Mouse (Mus musculus) lung, postnatal 25 days (tissue): ENCODE measurements at regions not wholly inside any gene's neighbourhood (a gene's known extent, or its start where the extent isn't known, plus 50 kb on each side); places are given as distances from the start of the nearest gene placed in this dataset.
A peak's percentile ranks its signal among the peaks of the same experiment; 100 is the strongest.
"Not testable (repeated sequence)": the region's sequence is repeated elsewhere in the genome, so short reads cannot be mapped to it uniquely, and the experiment has no call there.

Experiments used
- DNase-seq: peaks from one replicate; pipeline ENCODE4 v3.0.0; 2022; ENCODE audit warnings: low spot score

GRCm38 (mm10) chr13:31050160-31050788 is 76.3 kb downstream of the Gm5447 start:
- DNase-seq, result no peak

GRCm38 (mm10) chr13:31051586-31051985 is 77.6 kb downstream of the Gm5447 start:
- not testable (repeated sequence) for DNase-seq

- DNase-seq, result peak; percentile 40
Observed at GRCm38 (mm10) chr13:31054356-31054755, 80.4 kb downstream of the Gm5447 start.

GRCm38 (mm10) chr13:31055376-31056083 is 81.5 kb downstream of the Gm5447 start:
- DNase-seq, result peak; percentile 84

GRCm38 (mm10) chr13:31056154-31056871 is 82.3 kb downstream of the Gm5447 start:
- DNase-seq, result peak; percentile 10

- no peak for DNase-seq
Observed at GRCm38 (mm10) chr13:31060916-31061431, 87.0 kb downstream of the Gm5447 start.

GRCm38 (mm10) chr13:31068343-31068742 is 94.3 kb downstream of the Gm5447 start:
- no peak for DNase-seq

- DNase-seq, result peak; percentile 31
Observed at GRCm38 (mm10) chr13:31076541-31076940, 102.5 kb downstream of the Gm5447 start.

GRCm38 (mm10) chr13:31078751-31079150 is 104.7 kb downstream of the Gm5447 start:
- DNase-seq, result no peak

GRCm38 (mm10) chr13:31080215-31080614 is 106.2 kb downstream of the Gm5447 start:
- DNase-seq, result no peak

- DNase-seq, result peak; percentile 82
Observed at GRCm38 (mm10) chr13:31082448-31083140, 108.6 kb downstream of the Gm5447 start.

- no peak for DNase-seq
Observed at GRCm38 (mm10) chr13:31101051-31101450, 127.0 kb downstream of the Gm5447 start.

GRCm38 (mm10) chr13:31107434-31107833 is 133.4 kb downstream of the Gm5447 start:
- no peak for DNase-seq

- no peak for DNase-seq
Observed at GRCm38 (mm10) chr13:31109231-31109630, 135.2 kb downstream of the Gm5447 start.

GRCm38 (mm10) chr13:31122689-31123088 is 148.7 kb downstream of the Gm5447 start:
- no peak for DNase-seq

- no peak for DNase-seq
Observed at GRCm38 (mm10) chr13:31124547-31125216, 150.7 kb downstream of the Gm5447 start.

- peak; percentile 15 for DNase-seq
Observed at GRCm38 (mm10) chr13:31132501-31132900, 158.5 kb downstream of the Gm5447 start.

GRCm38 (mm10) chr13:31139686-31140085 is 165.7 kb downstream of the Gm5447 start:
- no peak for DNase-seq

- DNase-seq, result no peak
Observed at GRCm38 (mm10) chr13:31147323-31147722, 173.3 kb downstream of the Gm5447 start.

- DNase-seq, result no peak
Observed at GRCm38 (mm10) chr13:31154066-31154465, 180.1 kb downstream of the Gm5447 start.

GRCm38 (mm10) chr13:31163878-31164495 is 190.0 kb downstream of the Gm5447 start:
- no peak for DNase-seq
